Mouse (Mus musculus) kidney, embryonic 15.5 days (tissue): ENCODE data around the gene Serinc2. TPM values are rescaled to one million over a fixed set of nuclear protein-coding genes. Genes with fewer than 3 reads are reported as not detected.

ENCODE experiments used
- ATAC-seq: fragments of 200-750 bp; cut with Nextera tagmentation; replicated peaks from 2 replicates; pipeline ENCODE4 v1.8.0; 2017; ENCODE audit warnings: moderate TSS enrichment; ENCODE audit not compliant: low FRiP score
- H3K27ac ChIP-seq: fragments of 300-500 bp; sonication (generic); 2 replicates; pipeline ENCODE4 v1.5.1; 2015; ENCODE audit warnings: mild to moderate bottlenecking, inconsistent platforms
- H3K27me3 ChIP-seq: fragments of 300-500 bp; sonication (generic); 2 replicates; pipeline ENCODE4 v1.6.1; 2015; ENCODE audit warnings: inconsistent platforms
- H3K36me3 ChIP-seq: fragments of 300-500 bp; sonication (generic); 2 replicates; pipeline ENCODE4 v1.6.1; 2015; ENCODE audit warnings: inconsistent platforms
- H3K4me1 ChIP-seq: fragments of 300-500 bp; sonication (generic); 2 replicates; pipeline ENCODE4 v1.6.1; 2015; ENCODE audit warnings: inconsistent platforms
- H3K4me2 ChIP-seq: fragments of 300-500 bp; sonication (generic); 2 replicates; pipeline ENCODE4 v1.6.1; 2015; ENCODE audit warnings: moderate library complexity, mild to moderate bottlenecking, inconsistent platforms
- H3K4me3 ChIP-seq: fragments of 300-500 bp; sonication (generic); replicated peaks from 2 replicates; pipeline ENCODE4 v1.5.1; 2015; ENCODE audit warnings: mild to moderate bottlenecking, inconsistent platforms
- H3K9ac ChIP-seq: fragments of 300-500 bp; sonication (generic); 2 replicates; pipeline ENCODE4 v1.6.1; 2015; ENCODE audit warnings: mild to moderate bottlenecking, inconsistent platforms
- H3K9me3 ChIP-seq: fragments of 300-500 bp; sonication (generic); replicated peaks from 2 replicates; pipeline ENCODE4 v1.6.1; 2016; ENCODE audit warnings: inconsistent platforms
- WGBS: fragments of 180-500 bp; shearing (Covaris S2); methylation state at CpG from one replicate; pipeline ENCODE4 v1.1.7; 2015; ENCODE audit warnings: mixed read lengths; 5-methylcytosine and 5-hydroxymethylcytosine counted together
- polyA plus RNA-seq: library from polyadenylated mRNA; unstranded; fragments of >200 nt; fragmentation: Nextera tagmentation; extraction: Ambion mirVana; gene quantifications from 2 replicates; pipeline ENCODE4 v1.2.1, GENCODE M21; 2015

The Serinc2 gene
- 43.8 and 48.8 TPM in 2 replicates for polyA plus RNA-seq

DNA sequence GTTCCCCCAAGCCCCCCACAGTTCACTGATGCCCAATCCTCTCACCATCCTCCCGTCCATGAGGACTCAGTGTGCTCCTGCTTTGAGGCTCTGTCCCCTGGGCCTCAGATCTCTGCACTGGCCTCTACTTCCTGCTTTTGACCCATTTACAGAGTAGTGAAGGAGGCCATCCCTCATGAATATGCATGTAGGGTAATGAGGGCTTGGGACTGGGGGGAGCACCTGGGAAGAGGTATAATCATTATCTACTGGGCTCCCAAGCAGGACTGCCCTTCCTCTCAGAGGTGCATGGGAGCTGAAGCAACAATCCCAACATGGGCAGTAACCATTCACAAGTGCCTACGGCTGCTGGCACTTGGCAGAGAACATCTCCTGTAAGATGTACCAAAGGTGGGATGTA, at the start of gene Serinc2:
Gene Serinc2 (minus strand): TSS at position 101 of the 400 bp plus-strand sequence.
- 67% methylated on average over 2 of the region's 2 CpGs for WGBS
- no peaks in the 10 kb centered on the region for H3K9me3 ChIP-seq
- no peak for ATAC-seq

DNA sequence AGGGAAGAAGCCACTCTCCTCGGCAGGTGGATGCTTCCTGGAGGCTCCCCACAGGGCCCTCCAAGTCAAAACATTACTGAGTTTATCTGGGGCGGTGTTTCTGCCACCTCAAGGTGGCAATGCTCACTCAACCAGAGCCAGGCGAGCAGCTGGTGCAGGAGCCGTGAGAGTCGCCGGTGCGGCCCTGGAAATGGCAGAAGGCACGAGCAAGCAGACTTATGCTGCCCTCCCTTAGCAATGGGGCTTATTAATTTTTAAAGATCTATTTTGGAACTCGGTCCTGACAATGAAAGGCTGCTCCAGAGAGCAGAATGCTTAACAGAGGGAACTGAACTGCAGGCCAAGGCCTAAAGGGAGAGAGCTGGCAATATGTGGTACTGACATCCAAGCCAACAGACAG, 48.4 kb upstream of the Serinc2 start:
- H3K36me3 ChIP-seq = peaks cover 79% of the 10 kb centered on the region
- H3K4me1 ChIP-seq = peaks cover 6% of the 10 kb centered on the region; the same call in 1 of the 2 replicates
- no peak for ATAC-seq

More for the DNA sequence above, at the start of gene Serinc2:
- Histone ChIP-seq H3K27me3 (peaks cover 64% of the 10 kb centered on the region), H3K27ac (no peak within 1 kb of the TSS), H3K36me3 (no peaks in the 10 kb centered on the region), H3K4me2 (no peak within 1 kb of the TSS), H3K4me3 (no peak within 1 kb of the TSS), H3K4me1 (peaks cover 17% of the 10 kb centered on the region), H3K9ac (no peak within 1 kb of the TSS)

DNA sequence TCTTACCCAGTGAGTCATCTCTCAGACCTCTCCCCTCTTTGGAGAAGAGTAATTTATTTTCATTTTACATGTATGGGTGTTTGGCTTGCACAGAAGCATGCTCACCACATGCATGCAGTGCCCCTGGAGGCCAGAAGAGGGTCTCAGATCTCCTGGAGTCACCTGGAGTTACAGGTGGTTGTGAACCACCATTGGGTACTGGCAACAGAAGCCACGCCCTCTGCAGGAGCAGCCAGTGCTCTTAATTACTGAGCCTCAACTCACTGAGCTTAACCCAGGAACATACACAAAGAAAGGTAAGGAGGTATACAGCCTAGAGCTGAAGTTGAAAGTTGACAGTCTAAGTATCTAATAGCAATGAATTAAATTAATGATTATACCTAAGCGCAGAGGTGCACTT, 46.4 kb upstream of the Serinc2 start:
- ATAC-seq = no peak
- no peak overlapping the region for H3K27ac ChIP-seq
- WGBS = 96% methylated on average over 2 of the region's 2 CpGs
- no peak overlapping the region for H3K4me2 ChIP-seq
- H3K4me1 ChIP-seq = peaks cover 6% of the 10 kb centered on the region; the same call in 1 of the 2 replicates
- H3K27me3 ChIP-seq = no peaks in the 10 kb centered on the region
- H3K4me3 ChIP-seq = no peak overlapping the region
- no peaks in the 10 kb centered on the region for H3K9me3 ChIP-seq
- H3K9ac ChIP-seq = no peak overlapping the region
- peaks cover 86% of the 10 kb centered on the region for H3K36me3 ChIP-seq

More for the DNA sequence above, 48.4 kb upstream of the Serinc2 start:
- Histone ChIP-seq H3K4me2 (no peak overlapping the region), H3K27ac (peak overlapping the region; percentile 51; the same call in 1 of the 2 replicates), H3K9me3 (no peaks in the 10 kb centered on the region), H3K4me3 (no peak overlapping the region), H3K9ac (no peak overlapping the region), H3K27me3 (no peaks in the 10 kb centered on the region)
- 64% methylated on average over 9 of the region's 9 CpGs for whole genome bisulfite sequencing

DNA sequence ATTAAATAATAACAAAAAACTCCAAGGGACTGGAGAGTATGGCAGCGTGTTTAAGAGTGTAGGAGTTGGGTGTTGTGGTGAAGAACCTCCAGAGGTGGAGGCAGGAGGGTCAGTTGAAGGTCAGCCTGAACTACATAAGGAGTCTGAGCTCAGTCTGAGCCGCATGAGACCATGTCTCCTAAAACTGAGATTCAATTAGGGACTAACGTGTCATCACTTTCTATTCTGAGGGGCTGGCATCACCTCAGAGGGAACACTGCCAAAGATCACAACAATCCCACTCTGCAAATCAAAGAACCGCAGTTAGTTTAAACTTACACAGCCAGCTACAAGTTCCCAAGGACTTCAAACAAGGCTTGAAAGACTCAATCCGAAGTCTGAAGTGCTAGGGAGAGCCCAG, 44.6 kb upstream of the Serinc2 start:
- 69% methylated on average over 5 of the region's 5 CpGs for WGBS
- no peak overlapping the region for H3K27ac ChIP-seq
- H3K9ac ChIP-seq = no peak overlapping the region
- no peak overlapping the region for H3K4me3 ChIP-seq
- H3K27me3 ChIP-seq = no peaks in the 10 kb centered on the region
- H3K36me3 ChIP-seq = peaks cover 85% of the 10 kb centered on the region
- no peaks in the 10 kb centered on the region for H3K9me3 ChIP-seq
- peaks cover 6% of the 10 kb centered on the region; the same call in 1 of the 2 replicates for H3K4me1 ChIP-seq
- H3K4me2 ChIP-seq = no peak overlapping the region
- ATAC-seq = no peak

DNA sequence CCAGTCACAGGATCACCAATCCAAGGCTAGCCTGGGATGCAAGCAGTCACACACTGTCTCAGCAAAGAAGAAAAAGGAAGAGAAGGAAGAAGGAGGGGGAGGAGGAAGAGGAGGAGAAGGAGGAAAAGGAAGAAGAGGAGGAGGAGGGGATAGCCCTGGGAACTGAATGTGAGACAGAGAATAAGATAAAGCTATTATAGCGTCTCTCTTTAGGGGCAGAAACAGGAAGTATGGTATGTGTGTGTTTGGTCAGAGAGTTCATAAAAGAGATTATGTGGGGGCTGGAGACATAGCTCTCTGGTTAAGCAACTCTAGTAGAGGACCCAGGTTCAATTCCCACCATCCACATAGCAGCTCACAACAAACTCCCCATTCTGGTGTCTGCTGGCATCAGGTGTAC, 44.2 kb upstream of the Serinc2 start:
- Histone ChIP-seq H3K27me3 (no peaks in the 10 kb centered on the region), H3K4me2 (no peak overlapping the region), H3K9me3 (no peaks in the 10 kb centered on the region), H3K4me3 (no peak overlapping the region), H3K27ac (no peak overlapping the region), H3K36me3 (peaks cover 85% of the 10 kb centered on the region), H3K4me1 (peaks cover 6% of the 10 kb centered on the region; the same call in 1 of the 2 replicates), H3K9ac (no peak overlapping the region)
- 75% methylated on average over 1 of the region's 1 CpGs for WGBS
- ATAC-seq = no peak

DNA sequence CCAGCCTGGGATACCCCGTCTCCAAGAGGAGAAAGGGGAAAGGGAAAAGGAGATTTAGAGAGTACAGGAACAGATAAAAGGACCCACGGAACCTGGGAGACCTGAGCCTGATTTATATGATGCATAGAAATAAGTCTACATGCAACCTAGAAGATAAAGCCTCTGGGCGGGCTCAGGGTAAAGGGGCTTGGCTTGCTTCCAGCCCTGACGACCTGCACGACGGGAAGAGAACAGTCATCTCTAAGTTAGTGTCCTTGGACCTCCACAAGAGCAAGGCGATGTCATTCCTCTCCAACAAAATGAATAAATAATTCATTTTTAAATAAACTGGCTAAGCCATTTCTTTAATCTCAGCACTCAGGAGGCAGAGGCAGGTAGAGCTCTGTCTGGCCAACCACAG, 43.6 kb upstream of the Serinc2 start:
- Histone ChIP-seq H3K27ac (no peak overlapping the region), H3K4me1 (peaks cover 4% of the 10 kb centered on the region; the same call in 1 of the 2 replicates), H3K4me3 (no peak overlapping the region), H3K27me3 (no peaks in the 10 kb centered on the region), H3K36me3 (peaks cover 79% of the 10 kb centered on the region), H3K9me3 (no peaks in the 10 kb centered on the region), H3K9ac (no peak overlapping the region), H3K4me2 (no peak overlapping the region)
- no peak for ATAC-seq
- 82% methylated on average over 7 of the region's 7 CpGs for WGBS

DNA sequence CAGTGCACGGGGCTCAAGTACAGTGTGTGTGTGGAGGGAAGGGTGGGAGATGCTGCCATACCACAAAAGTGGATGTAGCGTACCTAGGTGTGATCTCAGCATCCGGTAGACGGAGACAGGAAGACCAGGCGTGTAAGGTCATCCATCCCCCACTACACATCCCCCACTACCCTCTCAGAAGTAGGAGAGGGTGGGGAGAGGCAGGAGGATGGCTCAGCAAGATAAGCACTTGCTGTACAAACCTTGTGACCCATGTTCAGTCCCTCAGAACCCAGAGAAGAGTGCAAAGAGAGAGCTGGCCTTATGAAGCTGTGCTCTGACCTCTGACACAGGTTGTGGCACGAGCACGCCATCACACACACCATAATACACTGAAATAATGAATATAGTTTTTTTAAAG, 42.6 kb upstream of the Serinc2 start:
- Histone ChIP-seq H3K4me1 (peaks cover 3% of the 10 kb centered on the region), H3K27me3 (no peaks in the 10 kb centered on the region), H3K9ac (no peak overlapping the region), H3K4me2 (no peak overlapping the region), H3K4me3 (no peak overlapping the region), H3K36me3 (peaks cover 77% of the 10 kb centered on the region), H3K9me3 (no peaks in the 10 kb centered on the region), H3K27ac (no peak overlapping the region)
- no peak for ATAC-seq
- 89% methylated on average over 7 of the region's 7 CpGs for WGBS

DNA sequence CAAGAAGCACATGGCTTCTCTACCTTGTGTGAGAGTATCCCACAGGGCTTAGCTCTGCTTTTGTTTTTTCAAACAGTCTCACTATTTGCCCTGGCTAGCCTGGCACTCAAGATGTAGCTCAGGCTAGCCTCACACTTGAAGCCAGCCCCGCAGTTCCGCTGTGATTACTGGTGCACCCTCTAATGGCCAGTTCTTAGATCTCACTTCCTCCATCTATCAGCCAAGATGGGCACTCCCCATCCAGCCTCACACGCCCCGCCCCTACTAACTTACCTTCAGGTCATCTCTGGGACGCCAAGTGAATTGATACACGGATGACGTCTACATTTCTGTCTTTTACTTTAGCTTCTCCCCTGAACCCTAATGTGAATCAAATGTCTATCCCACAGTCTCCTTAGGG, 40.6 kb upstream of the Serinc2 start:
- no peaks in the 10 kb centered on the region for H3K27me3 ChIP-seq
- no peak overlapping the region for H3K27ac ChIP-seq

DNA sequence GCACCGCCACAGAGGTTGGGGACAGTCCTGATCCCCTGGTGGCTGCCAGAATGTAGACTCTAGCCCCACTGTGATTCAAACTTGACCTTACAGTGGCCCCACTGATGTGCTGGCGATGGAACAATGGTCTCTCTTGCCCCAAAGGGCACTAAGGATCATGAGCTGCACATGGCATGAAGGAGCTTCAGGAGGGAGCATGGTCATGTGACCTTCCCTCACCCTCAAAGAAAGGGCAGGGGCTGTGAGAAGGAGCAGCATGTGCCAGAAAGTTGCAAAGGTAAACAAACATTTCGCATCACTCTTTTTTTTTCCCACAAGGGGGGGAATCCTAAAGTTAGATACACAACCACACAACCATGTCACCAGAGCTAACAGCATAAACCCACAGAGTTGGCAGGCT, 39.1 kb upstream of the Serinc2 start:
- H3K27ac ChIP-seq = no peak overlapping the region
- H3K4me2 ChIP-seq = no peak overlapping the region
- H3K36me3 ChIP-seq = peaks cover 59% of the 10 kb centered on the region
- no peaks in the 10 kb centered on the region for H3K9me3 ChIP-seq
- H3K4me3 ChIP-seq = no peak overlapping the region
- H3K9ac ChIP-seq = no peak overlapping the region
- no peaks in the 10 kb centered on the region for H3K27me3 ChIP-seq
- 68% methylated on average over 3 of the region's 3 CpGs for WGBS
- peaks cover 17% of the 10 kb centered on the region for H3K4me1 ChIP-seq
- ATAC-seq = no peak

More for the DNA sequence above, 40.6 kb upstream of the Serinc2 start:
- no peaks in the 10 kb centered on the region for H3K9me3 ChIP-seq
- H3K36me3 ChIP-seq = peaks cover 66% of the 10 kb centered on the region
- WGBS = 85% methylated on average over 7 of the region's 7 CpGs
- H3K4me2 ChIP-seq = no peak overlapping the region
- H3K9ac ChIP-seq = no peak overlapping the region
- H3K4me1 ChIP-seq = peaks cover 17% of the 10 kb centered on the region
- no peak for ATAC-seq
- no peak overlapping the region for H3K4me3 ChIP-seq

DNA sequence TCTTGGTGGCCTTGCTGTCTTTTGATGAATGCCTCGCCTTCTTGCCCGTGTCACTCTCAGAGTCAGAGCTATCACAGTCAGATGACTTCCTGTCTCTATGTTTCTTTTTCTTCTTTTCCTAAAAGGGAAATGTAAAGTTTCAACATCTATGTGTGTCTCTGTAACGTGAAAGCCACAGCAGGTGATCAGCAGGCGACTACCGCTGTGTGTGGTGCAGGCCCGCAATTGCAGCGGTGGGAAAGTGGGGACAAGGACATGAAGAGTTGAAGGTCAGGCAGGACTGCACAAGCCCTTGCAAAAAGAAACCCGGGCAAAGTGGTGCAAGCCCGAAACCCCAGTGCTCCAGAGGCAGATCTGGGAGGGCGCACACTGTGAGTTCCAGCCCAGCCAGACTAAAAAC, 37.7 kb upstream of the Serinc2 start:
- WGBS = 83% methylated on average over 10 of the region's 10 CpGs
- H3K4me2 ChIP-seq = no peak overlapping the region
- no peaks in the 10 kb centered on the region for H3K9me3 ChIP-seq
- ATAC-seq = no peak
- H3K27me3 ChIP-seq = no peaks in the 10 kb centered on the region
- peak overlapping the region; percentile 74; the same call in 1 of the 2 replicates for H3K27ac ChIP-seq
- no peak overlapping the region for H3K9ac ChIP-seq
- H3K4me3 ChIP-seq = no peak overlapping the region
- peaks cover 17% of the 10 kb centered on the region for H3K4me1 ChIP-seq
- peaks cover 46% of the 10 kb centered on the region for H3K36me3 ChIP-seq

DNA sequence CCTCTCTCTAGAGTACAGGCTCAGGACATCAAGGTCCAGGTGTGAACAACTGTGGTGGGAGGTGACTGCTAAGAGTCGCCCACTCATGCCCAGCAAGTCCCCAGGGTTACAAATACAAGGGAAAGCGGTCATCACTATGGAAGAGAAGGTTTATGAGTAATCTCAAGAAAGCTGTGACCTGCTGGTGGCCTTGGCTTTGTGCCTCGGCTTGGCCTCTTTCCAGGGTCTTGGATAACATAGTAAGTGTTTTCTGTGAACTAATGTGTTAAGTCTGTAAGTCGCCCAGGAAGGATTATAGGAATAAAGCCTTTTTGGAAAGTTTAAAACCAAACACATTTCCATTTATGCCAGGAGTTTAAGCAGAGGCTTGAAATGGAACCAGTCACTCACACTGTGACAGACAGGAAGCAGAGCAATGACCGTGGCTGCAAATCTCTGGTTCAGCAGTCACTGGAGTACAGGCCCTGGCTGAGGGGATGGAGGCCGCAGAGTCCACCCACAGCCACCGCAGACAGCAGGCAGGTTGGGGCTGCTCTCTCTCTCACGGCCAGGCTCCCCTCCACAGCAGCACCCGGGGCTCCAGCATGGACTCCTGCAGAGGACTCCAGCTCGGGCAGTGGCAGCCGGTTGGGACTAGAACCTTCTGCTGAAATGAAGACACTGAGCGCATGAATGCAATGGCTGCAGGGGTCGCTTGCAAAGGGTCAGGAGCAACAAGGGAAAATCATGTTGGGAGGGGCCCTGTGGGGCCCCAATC, 36.9 kb upstream of the Serinc2 start:
- H3K27me3 ChIP-seq = peaks cover 4% of the 10 kb centered on the region; the same call in 1 of the 2 replicates
- H3K4me3 ChIP-seq = no peak overlapping the region
- WGBS = 56% methylated on average over 13 of the region's 13 CpGs
- ATAC-seq = 0 out of 2 replicates have a peak, but pooled peaks have one; percentile 64
- H3K4me1 ChIP-seq = peaks cover 17% of the 10 kb centered on the region
- H3K27ac ChIP-seq = peak overlapping the region; percentile 74
- H3K9me3 ChIP-seq = no peaks in the 10 kb centered on the region
- H3K36me3 ChIP-seq = peaks cover 41% of the 10 kb centered on the region
- no peak overlapping the region for H3K4me2 ChIP-seq
- no peak overlapping the region for H3K9ac ChIP-seq

DNA sequence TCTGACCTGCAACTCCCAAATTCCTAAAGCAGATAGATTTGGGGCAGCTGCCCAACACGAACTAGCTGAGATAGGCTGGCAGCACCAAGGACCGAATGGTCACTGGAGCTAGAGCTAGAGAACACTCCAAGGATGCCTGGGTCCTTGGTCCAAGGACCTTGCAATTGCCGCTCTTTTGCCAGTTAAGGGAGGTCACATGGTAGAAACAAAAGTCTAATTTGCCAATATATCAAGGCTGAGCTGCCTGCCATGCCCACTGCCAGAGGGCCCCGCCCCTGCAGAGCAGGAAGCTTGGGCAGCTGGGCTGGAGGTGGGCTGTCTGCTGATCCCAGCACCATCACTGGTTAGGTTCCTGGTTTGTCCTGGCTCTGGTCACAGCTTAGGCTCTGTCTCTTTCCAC, 34.5 kb upstream of the Serinc2 start:
- Histone ChIP-seq H3K9me3 (no peaks in the 10 kb centered on the region), H3K36me3 (peaks cover 26% of the 10 kb centered on the region), H3K4me1 (peaks cover 25% of the 10 kb centered on the region), H3K27ac (no peak overlapping the region), H3K9ac (no peak overlapping the region), H3K27me3 (peaks cover 28% of the 10 kb centered on the region), H3K4me2 (no peak overlapping the region), H3K4me3 (no peak overlapping the region)
- no peak for ATAC-seq
- 87% methylated on average over 4 of the region's 4 CpGs for WGBS
